Mouse (Mus musculus) stomach, embryonic 16.5 days (tissue): ENCODE data around the gene Arl3. TPM values are rescaled to one million over a fixed set of nuclear protein-coding genes. Genes with fewer than 3 reads are reported as not detected.

Source experiments
- ATAC-seq: fragments of 200-750 bp; cut with Nextera tagmentation; 2 replicates; pipeline ENCODE4 v1.8.0; 2017; ENCODE audit warnings: moderate number of reproducible peaks, moderate TSS enrichment; ENCODE audit not compliant: insufficient read depth, low FRiP score
- H3K27ac ChIP-seq: fragments of 300-500 bp; sonication (generic); 2 replicates; pipeline ENCODE4 v1.5.1; 2014; ENCODE audit warnings: low read length
- H3K27me3 ChIP-seq: fragments of 300-500 bp; sonication (generic); 2 replicates; pipeline ENCODE4 v1.6.1; 2014; ENCODE audit warnings: low read length, control low read depth, mixed read lengths; ENCODE audit not compliant: control insufficient read depth, insufficient read depth
- H3K36me3 ChIP-seq: fragments of 300-500 bp; sonication (generic); 2 replicates; pipeline ENCODE4 v1.6.1; 2014; ENCODE audit warnings: low read length; ENCODE audit not compliant: control insufficient read depth, insufficient read depth
- H3K4me1 ChIP-seq: fragments of 300-500 bp; sonication (generic); 2 replicates; pipeline ENCODE4 v1.6.1; 2014; ENCODE audit warnings: low read length, control low read depth, mixed read lengths; ENCODE audit not compliant: control insufficient read depth, insufficient read depth
- H3K4me2 ChIP-seq: fragments of 300-500 bp; sonication (generic); 2 replicates; pipeline ENCODE4 v1.6.1; 2014; ENCODE audit warnings: low read depth, low read length, mixed read lengths
- H3K4me3 ChIP-seq: fragments of 300-500 bp; sonication (generic); replicated peaks from 2 replicates; pipeline ENCODE4 v1.5.1; 2014; ENCODE audit warnings: mild to moderate bottlenecking, low read length
- H3K9ac ChIP-seq: fragments of 300-500 bp; sonication (generic); 2 replicates; pipeline ENCODE4 v1.6.1; 2014; ENCODE audit warnings: low read length
- H3K9me3 ChIP-seq: fragments of 300-500 bp; sonication (generic); replicated peaks from 2 replicates; pipeline ENCODE4 v1.6.1; 2016; ENCODE audit warnings: low read length, control low read depth; ENCODE audit not compliant: control insufficient read depth
- WGBS: fragments of 180-500 bp; shearing (Covaris S2); extraction: QIAGEN DNeasy Blood & Tissue Kit; methylation state at CpG from one replicate; pipeline ENCODE4 v1.1.7; 2014; 5-methylcytosine and 5-hydroxymethylcytosine counted together
- polyA plus RNA-seq: library from polyadenylated mRNA; unstranded; fragments of >200 nt; fragmentation: Nextera tagmentation; extraction: Ambion mirVana; gene quantifications from 2 replicates; pipeline ENCODE4 v1.2.1, GENCODE M21; 2015

Arl3 gene
- polyA plus RNA-seq, 1 experiment from 2014 or later = 105 TPM

DNA sequence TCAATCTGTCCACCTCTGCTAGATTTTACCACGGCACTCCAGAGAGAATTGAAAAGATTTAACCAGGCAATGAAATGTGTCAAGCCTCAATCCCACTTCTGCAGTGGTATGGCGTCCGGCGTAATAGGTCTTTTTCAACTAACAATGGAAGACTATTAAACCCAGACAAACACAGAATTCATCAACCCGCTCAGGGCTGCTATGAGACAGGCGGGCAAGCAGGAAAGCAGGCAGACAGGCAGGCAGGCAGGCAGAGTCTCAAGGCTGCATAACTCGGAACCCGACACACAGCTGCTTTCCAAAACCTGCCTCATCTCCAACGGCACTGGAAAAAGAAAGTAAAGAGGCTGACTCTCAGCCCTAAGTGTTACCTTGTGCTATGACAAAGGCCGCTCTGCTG lies 24.9 kb downstream of the Arl3 start:
- 77% methylated on average over 10 of the region's 10 CpGs for WGBS
- ATAC-seq = no peak
- H3K27ac ChIP-seq = no peak overlapping the region
- no peaks in the 10 kb centered on the region for H3K27me3 ChIP-seq
- no peak overlapping the region for H3K4me2 ChIP-seq
- H3K9me3 ChIP-seq = no peaks in the 10 kb centered on the region
- no peaks in the 10 kb centered on the region for H3K4me1 ChIP-seq
- no peak overlapping the region for H3K4me3 ChIP-seq
- H3K9ac ChIP-seq = no peak overlapping the region
- 0 out of 2 replicates have a peak, but pooled peaks cover 4% of the 10 kb centered on the region for H3K36me3 ChIP-seq

DNA sequence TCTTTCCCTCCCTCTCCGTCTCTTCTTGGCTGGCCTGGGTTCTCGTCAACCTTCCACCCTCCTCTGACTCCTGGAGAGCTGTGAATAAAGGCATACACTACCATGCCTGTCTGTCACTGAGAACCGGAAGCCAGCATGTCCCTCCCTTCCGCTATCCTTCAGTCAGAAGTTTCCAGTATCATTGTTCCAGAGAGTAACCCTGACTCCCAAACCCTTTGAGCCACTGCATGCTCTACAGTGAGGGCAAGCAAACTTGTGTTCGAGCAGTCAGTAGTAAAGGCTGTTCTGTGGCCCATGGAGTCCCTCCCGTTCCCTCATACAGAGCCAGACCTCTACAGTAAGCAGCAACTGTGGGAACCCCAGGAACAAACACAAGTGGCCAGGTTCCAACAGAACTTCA lies 25.4 kb downstream of the Arl3 start:
- no peaks in the 10 kb centered on the region for H3K9me3 ChIP-seq
- no peaks in the 10 kb centered on the region for H3K4me1 ChIP-seq
- no peak for ATAC-seq
- H3K27ac ChIP-seq = no peak overlapping the region
- WGBS = 79% methylated on average over 6 of the region's 6 CpGs
- H3K4me3 ChIP-seq = no peak overlapping the region
- H3K27me3 ChIP-seq = no peaks in the 10 kb centered on the region
- no peak overlapping the region for H3K9ac ChIP-seq
- 0 out of 2 replicates have a peak, but pooled peaks cover 4% of the 10 kb centered on the region for H3K36me3 ChIP-seq
- H3K4me2 ChIP-seq = no peak overlapping the region

DNA sequence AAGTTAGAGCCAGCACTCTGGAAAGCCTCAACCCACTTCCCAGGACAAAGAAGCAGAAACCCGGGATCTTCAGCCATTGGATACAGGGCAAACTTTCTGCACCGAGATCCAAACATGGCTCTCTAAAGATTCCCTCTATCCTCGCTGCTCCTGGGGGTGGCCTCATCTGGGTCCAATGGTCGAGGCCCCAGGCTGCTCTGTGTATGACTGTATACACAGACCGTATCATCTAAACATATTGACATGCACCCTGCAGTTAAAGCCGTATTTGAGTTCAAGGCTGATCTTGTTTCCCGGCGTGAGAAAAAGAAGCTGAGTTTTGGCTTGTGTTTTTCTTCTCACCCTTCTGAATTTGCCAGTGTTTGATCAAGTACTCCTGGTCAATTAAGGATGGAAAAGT lies 30.2 kb downstream of the Arl3 start:
- no peak overlapping the region for H3K4me2 ChIP-seq
- H3K9ac ChIP-seq = no peak overlapping the region
- no peaks in the 10 kb centered on the region for H3K27me3 ChIP-seq
- WGBS = 71% methylated on average over 8 of the region's 8 CpGs
- H3K36me3 ChIP-seq = 0 out of 2 replicates have a peak, but pooled peaks cover 3% of the 10 kb centered on the region
- H3K27ac ChIP-seq = no peak overlapping the region
- H3K4me1 ChIP-seq = no peaks in the 10 kb centered on the region
- H3K9me3 ChIP-seq = no peaks in the 10 kb centered on the region
- no peak for ATAC-seq
- H3K4me3 ChIP-seq = no peak overlapping the region

DNA sequence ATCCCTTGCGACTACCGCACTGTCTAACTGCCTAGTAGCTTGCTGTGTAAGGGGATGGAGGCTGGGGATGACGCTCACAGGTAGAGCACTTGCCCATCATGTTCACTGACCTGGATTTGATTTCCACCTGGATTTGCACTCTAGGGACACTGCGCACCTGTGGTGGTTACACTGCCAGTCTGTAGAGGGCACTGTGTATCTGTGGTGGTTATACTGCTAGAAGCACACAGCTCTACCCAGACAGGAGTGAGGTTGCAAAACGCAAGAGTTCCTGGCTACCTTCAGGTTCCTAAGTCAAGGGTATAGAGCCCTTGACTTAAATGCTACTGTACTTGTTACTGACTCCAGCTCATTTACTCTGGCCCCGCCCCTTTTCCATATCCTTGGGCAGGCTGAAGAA lies 34.8 kb downstream of the Arl3 start:
- no peak overlapping the region for H3K4me2 ChIP-seq
- peak; percentile 42; the same call in 1 of the 2 replicates for ATAC-seq
- 86% methylated on average over 6 of the region's 6 CpGs for WGBS
- no peak overlapping the region for H3K4me3 ChIP-seq
- peaks cover 4% of the 10 kb centered on the region for H3K4me1 ChIP-seq
- H3K9ac ChIP-seq = no peak overlapping the region
- no peaks in the 10 kb centered on the region for H3K9me3 ChIP-seq
- no peaks in the 10 kb centered on the region for H3K27me3 ChIP-seq
- 0 out of 2 replicates have a peak, but pooled peaks cover 3% of the 10 kb centered on the region for H3K36me3 ChIP-seq
- H3K27ac ChIP-seq = no peak overlapping the region

DNA sequence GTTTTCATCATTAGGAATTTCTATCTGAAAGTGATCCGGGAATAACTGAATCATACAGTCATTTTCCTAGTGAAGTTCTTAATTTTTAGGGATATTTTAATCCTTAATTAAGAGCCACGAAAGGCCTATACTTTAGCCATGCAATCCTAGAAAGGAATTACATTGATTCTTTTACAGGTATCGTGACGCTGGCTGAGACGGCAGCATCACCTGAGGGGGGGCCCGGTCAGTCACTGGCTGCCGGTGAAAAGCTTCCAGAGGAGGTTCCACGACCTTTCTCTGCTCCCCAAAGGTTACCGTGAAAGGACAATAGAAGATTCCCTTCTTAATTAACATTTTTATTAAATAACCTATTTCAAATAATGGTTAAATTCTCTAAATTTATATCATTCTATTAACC lies 35.6 kb downstream of the Arl3 start:
- Histone ChIP-seq H3K27me3 (no peaks in the 10 kb centered on the region), H3K9me3 (no peaks in the 10 kb centered on the region), H3K4me2 (no peak overlapping the region), H3K27ac (no peak overlapping the region), H3K9ac (no peak overlapping the region), H3K36me3 (0 out of 2 replicates have a peak, but pooled peaks cover 3% of the 10 kb centered on the region), H3K4me1 (peaks cover 13% of the 10 kb centered on the region), H3K4me3 (no peak overlapping the region)
- no peak for ATAC-seq
- 91% methylated on average over 9 of the region's 9 CpGs for WGBS

DNA sequence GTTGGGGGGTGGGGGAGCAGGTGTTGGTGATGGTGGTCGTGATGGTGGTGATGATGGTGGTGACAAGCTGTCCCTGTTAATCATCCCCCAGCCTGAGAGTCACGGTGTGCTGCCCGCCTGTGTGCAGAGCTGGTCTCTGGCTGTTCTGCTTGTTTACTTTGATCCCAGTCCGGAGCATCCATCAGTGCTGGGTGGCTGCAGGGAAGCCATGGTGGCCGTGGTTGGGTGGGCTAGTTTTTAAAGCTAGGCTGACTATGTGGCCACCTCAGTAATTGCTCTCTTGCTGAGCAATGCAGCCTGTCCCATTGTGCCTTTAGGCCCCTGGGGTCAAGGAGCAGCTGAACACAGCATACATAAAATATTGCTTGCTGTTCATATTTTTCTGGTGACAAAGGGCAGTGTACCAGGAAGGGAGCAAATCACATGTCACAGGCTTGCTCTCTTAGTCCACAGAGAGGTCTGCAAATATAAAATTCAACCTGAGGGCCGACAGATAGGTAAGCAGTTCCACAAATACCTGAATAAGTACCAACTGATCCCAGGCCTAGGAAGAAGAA lies 38.4 kb downstream of the Arl3 start:
- peaks cover 40% of the 10 kb centered on the region for H3K4me1 ChIP-seq
- no peak overlapping the region for H3K4me2 ChIP-seq
- WGBS = 41% methylated on average over 6 of the region's 6 CpGs
- H3K9ac ChIP-seq = no peak overlapping the region
- no peaks in the 10 kb centered on the region for H3K9me3 ChIP-seq
- H3K4me3 ChIP-seq = no peak overlapping the region
- H3K36me3 ChIP-seq = no peaks in the 10 kb centered on the region
- no peak for ATAC-seq
- no peaks in the 10 kb centered on the region for H3K27me3 ChIP-seq
- peak overlapping the region; percentile 84; the same call in 1 of the 2 replicates for H3K27ac ChIP-seq

DNA sequence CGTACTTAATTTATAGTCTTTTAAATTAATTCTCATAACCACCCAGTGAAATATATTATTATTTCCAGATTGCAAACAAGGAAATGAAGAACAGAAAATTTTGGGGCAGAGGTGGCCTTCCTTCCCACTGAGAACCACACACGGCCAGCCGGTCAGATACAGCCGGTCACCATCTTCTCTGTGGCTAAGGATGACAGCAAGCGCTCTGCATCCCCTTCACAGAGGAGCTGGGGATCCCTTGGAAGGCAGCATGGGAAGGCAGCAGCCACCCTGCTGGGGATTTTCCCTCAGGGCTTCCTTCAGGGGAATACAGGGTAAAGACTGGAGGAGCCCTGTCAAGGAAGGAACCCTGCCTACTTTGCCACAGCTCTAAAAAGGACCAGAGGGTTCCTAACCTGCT lies 39.5 kb downstream of the Arl3 start:
- H3K4me3 ChIP-seq = no peak overlapping the region
- peak overlapping the region; percentile 84 for H3K27ac ChIP-seq
- H3K4me2 ChIP-seq = no peak overlapping the region
- ATAC-seq = no peak
- no peaks in the 10 kb centered on the region for H3K36me3 ChIP-seq
- no peaks in the 10 kb centered on the region for H3K27me3 ChIP-seq
- peak overlapping the region; percentile 11 for H3K9ac ChIP-seq
- WGBS = 62% methylated on average over 5 of the region's 5 CpGs
- no peaks in the 10 kb centered on the region for H3K9me3 ChIP-seq
- peaks cover 51% of the 10 kb centered on the region for H3K4me1 ChIP-seq

DNA sequence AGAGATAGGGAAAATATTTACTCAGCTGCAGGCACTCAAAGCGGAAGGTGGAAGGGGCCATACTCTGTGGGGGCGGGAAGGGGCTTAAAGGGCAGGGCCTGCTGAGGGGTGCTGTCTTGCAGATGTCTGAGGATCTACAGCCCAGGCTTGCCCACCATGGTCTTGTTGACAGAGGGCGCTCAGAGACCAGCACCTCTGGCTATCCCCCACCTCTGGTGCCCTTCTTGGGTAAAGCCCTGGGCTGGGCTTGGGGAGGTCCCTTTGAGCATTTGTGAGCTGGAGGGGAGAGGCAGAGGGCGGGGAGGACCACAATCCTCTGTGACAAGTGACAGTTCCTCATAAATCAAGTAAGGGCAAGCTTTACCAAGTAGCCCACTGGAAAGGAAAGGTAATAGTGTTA lies 39.9 kb downstream of the Arl3 start:
- 47% methylated on average over 4 of the region's 4 CpGs for WGBS

DNA sequence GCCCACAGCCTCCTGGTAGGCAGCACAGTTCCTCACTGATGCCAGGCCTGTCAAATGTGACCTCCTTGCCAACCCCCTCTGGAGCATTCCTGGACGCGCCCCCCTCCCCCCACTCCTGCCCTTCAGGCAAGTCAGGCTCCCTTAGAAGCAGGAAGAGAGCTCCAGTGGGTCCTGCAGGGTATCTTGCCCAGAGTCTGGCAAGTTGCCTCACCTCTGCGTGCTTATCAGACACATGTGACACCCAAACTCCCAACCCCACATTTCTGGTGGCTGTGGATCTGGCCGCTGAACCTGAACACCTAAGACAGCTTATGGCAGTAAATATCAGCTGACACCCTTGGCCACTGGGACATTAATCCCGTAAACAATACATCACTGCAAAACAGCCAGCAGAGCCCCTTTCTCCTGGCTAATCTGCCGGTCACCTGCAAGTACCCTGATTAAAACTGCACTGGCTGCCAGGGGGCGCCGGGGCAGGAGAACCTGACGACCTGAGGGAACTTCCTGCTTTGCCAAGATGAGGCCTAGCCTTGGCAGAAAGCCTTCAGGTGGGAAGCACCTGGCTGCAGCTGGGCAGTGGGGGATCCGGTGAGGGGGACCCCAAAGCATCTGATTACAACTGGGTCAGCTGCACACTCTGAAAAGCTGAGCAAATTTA lies 40.8 kb downstream of the Arl3 start:
- Histone ChIP-seq H3K9me3 (no peaks in the 10 kb centered on the region), H3K27me3 (no peaks in the 10 kb centered on the region), H3K27ac (peak overlapping the region; percentile 84), H3K4me3 (no peak overlapping the region), H3K4me1 (peaks cover 60% of the 10 kb centered on the region), H3K4me2 (0 out of 2 replicates have a peak overlapping the region, but pooled peaks have one; percentile 12), H3K9ac (peak overlapping the region; percentile 60), H3K36me3 (no peaks in the 10 kb centered on the region)
- WGBS = 16% methylated on average over 10 of the region's 10 CpGs
- no peak for ATAC-seq

More for the DNA sequence above, 39.9 kb downstream of the Arl3 start:
- Histone ChIP-seq H3K9ac (no peak overlapping the region), H3K4me3 (no peak overlapping the region), H3K4me2 (no peak overlapping the region), H3K27me3 (no peaks in the 10 kb centered on the region), H3K9me3 (no peaks in the 10 kb centered on the region), H3K4me1 (peaks cover 55% of the 10 kb centered on the region), H3K27ac (peak overlapping the region; percentile 84), H3K36me3 (no peaks in the 10 kb centered on the region)
- no peak for ATAC-seq
